Mouse (Mus musculus) colon, adult 2 months (tissue): Measurements from ENCODE around the gene Pikfyve. TPM values are rescaled to one million over a fixed set of nuclear protein-coding genes. Genes with fewer than 3 reads are reported as not detected.

Experiments used
- polyA plus RNA-seq: library from polyadenylated mRNA; depleted of rRNA; stranded (reverse); fragments of >200 nt; gene quantifications from 2 replicates; pipeline ENCODE4 v1.2.3, GENCODE M21; 2012; rRNA removed

Pikfyve gene
- 4.5 and 6.1 TPM in 2 replicates for polyA plus RNA-seq

GRCm38 (mm10) chr1:65186287-65187073 lies at the start of gene Pikfyve, which contains the start of gene Idh1:
TSS of gene Pikfyve (plus strand) at chr1:65186683.
TSS of gene Idh1 (minus strand) at chr1:65186500.

GRCm38 (mm10) chr1:65281756-65282155 lies 95.3 kb downstream of the Pikfyve start, which contains the start of gene Pth2r:
TSS of gene Pth2r (plus strand) at chr1:65282056.

Other genes starting within 250 kb of the Pikfyve start
- 1.4 and 1.5 TPM in 2 replicates for gene Plekhm3, start 229.9 kb upstream of the Pikfyve start, polyA plus RNA-seq
- not detected in 2 replicates for gene Akr1cl, start 153.9 kb upstream of the Pikfyve start, polyA plus RNA-seq
- gene Cryge, start 135.5 kb upstream of the Pikfyve start, polyA plus RNA-seq: not detected in 2 replicates
- gene Crygd, start 123.2 kb upstream of the Pikfyve start, polyA plus RNA-seq: not detected in 2 replicates
- gene Crygc, start 113.0 kb upstream of the Pikfyve start, polyA plus RNA-seq: not detected in 2 replicates
- gene Crygb, start 104.4 kb upstream of the Pikfyve start, polyA plus RNA-seq: not detected in 2 replicates
- 0.29 TPM in 1 of 2 replicates, not detected in the other for gene Cryga, start 83.3 kb upstream of the Pikfyve start, polyA plus RNA-seq
- not detected in 2 replicates for gene Gm28845, start 67.1 kb upstream of the Pikfyve start, polyA plus RNA-seq
- gene D630023F18Rik, start 63.5 kb upstream of the Pikfyve start, polyA plus RNA-seq: not detected in 2 replicates
- gene Idh1, start 183 bp upstream of the Pikfyve start, polyA plus RNA-seq: 21.2 and 23.7 TPM in 2 replicates
- gene Pth2r, start 95.4 kb downstream of the Pikfyve start, polyA plus RNA-seq: not detected in 2 replicates